Mouse (Mus musculus) spleen, adult 2 months (tissue): ENCODE measurements around the gene Wdr59. TPM values are rescaled to one million over a fixed set of nuclear protein-coding genes. Genes with fewer than 3 reads are reported as not detected.

ENCODE experiments used
- DNase-seq, 2 experiments: peaks; one replicate each; pipeline versions ENCODE4 v3.0.0 to v3.0.0-alpha.2; 2012 to 2021; ENCODE audit warnings: low spot score in 2 of 2, low read depth in 1 of 2
- H3K27ac ChIP-seq: fragments of 200-500 bp; 2 replicates; pipeline ENCODE4 v1.5.1; 2012; ENCODE audit warnings: low read length, inconsistent platforms; ENCODE audit not compliant: insufficient read depth
- H3K27me3 ChIP-seq: fragments of 200-500 bp; 2 replicates; pipeline ENCODE4 v1.6.1; 2012; ENCODE audit warnings: mild to moderate bottlenecking, moderate library complexity, low read length, inconsistent platforms; ENCODE audit not compliant: control insufficient read depth, insufficient read depth
- H3K36me3 ChIP-seq: fragments of 200-500 bp; 2 replicates; pipeline ENCODE4 v1.6.1; 2012; ENCODE audit warnings: mild to moderate bottlenecking, low read length, inconsistent platforms; ENCODE audit not compliant: control insufficient read depth, insufficient read depth
- H3K4me1 ChIP-seq: fragments of 200-500 bp; 2 replicates; pipeline ENCODE4 v1.6.1; 2011; ENCODE audit warnings: inconsistent platforms; ENCODE audit not compliant: control insufficient read depth, insufficient read depth, insufficient read length
- H3K4me3 ChIP-seq: fragments of 200-500 bp; 2 replicates; pipeline ENCODE4 v1.5.1; 2011; ENCODE audit warnings: mild to moderate bottlenecking, inconsistent platforms; ENCODE audit not compliant: insufficient read depth, insufficient read length; ENCODE audit errors: extremely low read depth
- CTCF ChIP-seq: fragments of 200-500 bp; IDR thresholded peaks from 2 replicates; pipeline ENCODE4 v1.5.1; 2011; ENCODE audit warnings: mild to moderate bottlenecking, inconsistent platforms; ENCODE audit not compliant: insufficient read depth, insufficient read length, insufficient replicate concordance; ENCODE audit errors: extremely low read depth
- POLR2A ChIP-seq: fragments of 200-500 bp; IDR thresholded peaks from 2 replicates; pipeline ENCODE4 v1.6.1; 2011; ENCODE audit warnings: low read depth, low read length, inconsistent platforms
- WGBS: fragments of 180-500 bp; shearing (Covaris S2); methylation state at CpG from one replicate; pipeline ENCODE4 v1.1.7; 2018; 5-methylcytosine and 5-hydroxymethylcytosine counted together
- polyA plus RNA-seq: library from polyadenylated mRNA; depleted of rRNA; stranded (reverse); fragments of >200 nt; gene quantifications from 2 replicates; pipeline ENCODE4 v1.2.3, GENCODE M21; 2012; rRNA removed

Wdr59 gene
- 4.6 and 5.0 TPM in 2 replicates for polyA plus RNA-seq

DNA sequence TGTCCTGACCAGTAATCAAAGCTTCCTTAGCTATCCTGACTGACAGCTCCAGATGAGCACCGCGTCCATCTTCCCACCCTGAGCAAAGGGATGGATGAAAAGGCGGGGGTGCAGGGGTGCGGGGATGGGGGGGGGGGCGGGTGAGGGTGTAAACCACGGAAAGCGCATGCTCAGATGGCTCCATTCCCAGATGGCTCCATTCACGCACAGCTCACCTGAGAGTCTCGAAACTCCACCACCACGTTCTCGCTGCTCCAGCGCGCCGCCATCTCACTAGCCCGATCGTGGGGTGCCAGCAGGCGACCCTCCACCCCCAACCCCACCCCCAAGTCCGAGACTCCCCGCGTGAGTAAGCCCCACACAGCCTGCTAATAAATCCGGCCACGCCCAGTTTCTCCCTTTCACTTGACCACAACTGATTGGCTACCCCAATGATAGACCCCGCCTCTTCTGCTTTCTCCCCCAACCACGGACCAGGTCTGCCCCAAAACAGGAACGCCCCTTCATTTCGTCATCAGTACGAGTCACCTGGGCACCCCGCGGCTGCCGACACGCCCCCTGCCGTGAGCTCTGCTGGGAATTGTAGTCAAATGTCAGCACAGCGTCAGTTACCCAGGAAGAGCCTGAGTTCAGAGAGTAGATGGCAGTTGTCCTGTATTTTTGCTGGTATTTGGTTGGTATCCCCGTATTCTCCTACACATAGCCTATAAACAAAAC lies at the start of gene Wdr59:
TSS of gene Wdr59 (minus strand) at position 380 of the 717 bp plus-strand sequence.
- H3K4me3 ChIP-seq, result peak within 1 kb of the TSS; percentile 90
- no peaks in the 10 kb centered on the region for H3K36me3 ChIP-seq
- peak; percentile 97 for DNase-seq
- TF ChIP-seq CTCF (no peak), POLR2A (no peak)
- no peaks in the 10 kb centered on the region for H3K27me3 ChIP-seq
- no peak within 1 kb of the TSS for H3K27ac ChIP-seq
- under 1% methylated on average over 34 of the region's 34 CpGs for WGBS
- H3K4me1 ChIP-seq, result peaks cover 2% of the 10 kb centered on the region; the same call in 1 of the 2 replicates

DNA sequence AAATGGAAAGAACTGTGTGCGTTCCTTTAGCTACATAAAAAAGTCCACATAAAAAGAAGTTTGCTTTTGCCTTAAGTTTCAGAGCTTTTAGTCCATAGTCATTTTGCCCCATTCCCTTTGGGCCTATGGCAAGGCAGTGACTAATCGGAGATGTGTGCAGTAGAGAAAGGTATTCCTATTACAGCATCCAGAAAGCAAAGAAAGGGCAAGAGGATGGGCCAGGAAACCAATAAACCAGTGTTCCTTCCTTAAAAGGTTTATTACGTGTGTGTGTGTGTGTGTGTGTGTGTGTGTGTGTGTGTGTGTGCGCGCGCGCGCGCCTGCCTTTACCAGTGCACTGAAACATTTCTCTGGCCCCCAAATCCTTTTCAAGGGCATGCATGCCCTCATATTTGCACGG lies 49.8 kb upstream of the Wdr59 start:
- peaks cover 18% of the 10 kb centered on the region for H3K4me1 ChIP-seq
- no peak for TF ChIP-seq CTCF
- no peak for TF ChIP-seq POLR2A
- no peak for DNase-seq
- H3K36me3 ChIP-seq, result no peaks in the 10 kb centered on the region
- 64% methylated on average over 10 of the region's 10 CpGs for WGBS
- H3K27ac ChIP-seq, result no peak overlapping the region
- H3K4me3 ChIP-seq, result no peak overlapping the region
- no peaks in the 10 kb centered on the region for H3K27me3 ChIP-seq

DNA sequence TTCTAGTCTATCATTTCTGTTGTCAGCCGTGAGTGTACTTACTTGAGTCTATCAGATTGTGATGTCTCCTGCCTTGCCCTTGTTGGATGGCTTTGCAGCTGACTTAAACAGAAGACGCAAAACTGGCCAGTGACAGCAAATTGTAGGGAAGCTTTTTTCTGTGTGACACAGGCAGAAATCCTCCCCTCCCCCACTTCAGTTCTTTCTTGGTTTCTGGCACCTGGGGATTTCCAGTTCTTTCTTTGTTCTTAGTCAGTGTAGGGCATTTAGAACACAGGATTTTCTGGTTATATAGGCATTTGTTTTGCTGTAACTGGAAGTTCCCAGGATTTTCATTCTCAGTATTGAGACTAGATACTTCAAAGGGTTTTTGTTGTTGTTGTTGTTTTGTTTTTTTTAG lies 48.5 kb upstream of the Wdr59 start:
- Histone ChIP-seq H3K36me3 (no peaks in the 10 kb centered on the region), H3K4me3 (no peak overlapping the region), H3K27ac (peak overlapping the region; percentile 14; the same call in 1 of the 2 replicates), H3K4me1 (peaks cover 23% of the 10 kb centered on the region), H3K27me3 (no peaks in the 10 kb centered on the region)
- no peak for DNase-seq
- TF ChIP-seq POLR2A (no peak), CTCF (no peak)
- WGBS, result 44% methylated on average over 2 of the region's 2 CpGs

DNA sequence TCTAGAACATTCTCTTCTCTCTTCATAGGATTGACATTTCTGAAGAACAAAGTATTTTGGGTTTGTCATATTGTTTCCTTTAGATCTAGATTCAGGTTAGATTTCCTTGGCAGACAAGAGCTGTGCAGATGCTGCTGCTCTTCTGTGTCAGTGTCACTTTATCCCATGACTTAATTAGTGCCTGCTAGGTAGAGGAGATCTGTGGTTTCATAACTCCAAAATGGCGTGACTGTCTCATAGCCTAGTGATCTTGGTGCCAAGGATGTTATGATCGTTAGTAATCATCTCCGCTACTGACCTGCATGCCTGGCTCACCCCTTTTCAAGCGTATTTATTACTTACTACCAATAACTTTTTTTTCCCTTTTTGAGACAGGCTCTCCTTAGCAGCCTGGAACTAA lies 48.0 kb upstream of the Wdr59 start:
- WGBS, result 79% methylated on average over 4 of the region's 4 CpGs
- TF ChIP-seq POLR2A, result no peak
- TF ChIP-seq CTCF, result no peak
- H3K36me3 ChIP-seq, result no peaks in the 10 kb centered on the region
- H3K27ac ChIP-seq, result 0 out of 2 replicates have a peak overlapping the region, but pooled peaks have one; percentile 14
- H3K4me3 ChIP-seq, result no peak overlapping the region
- peaks cover 23% of the 10 kb centered on the region for H3K4me1 ChIP-seq
- H3K27me3 ChIP-seq, result no peaks in the 10 kb centered on the region
- no peak for DNase-seq

DNA sequence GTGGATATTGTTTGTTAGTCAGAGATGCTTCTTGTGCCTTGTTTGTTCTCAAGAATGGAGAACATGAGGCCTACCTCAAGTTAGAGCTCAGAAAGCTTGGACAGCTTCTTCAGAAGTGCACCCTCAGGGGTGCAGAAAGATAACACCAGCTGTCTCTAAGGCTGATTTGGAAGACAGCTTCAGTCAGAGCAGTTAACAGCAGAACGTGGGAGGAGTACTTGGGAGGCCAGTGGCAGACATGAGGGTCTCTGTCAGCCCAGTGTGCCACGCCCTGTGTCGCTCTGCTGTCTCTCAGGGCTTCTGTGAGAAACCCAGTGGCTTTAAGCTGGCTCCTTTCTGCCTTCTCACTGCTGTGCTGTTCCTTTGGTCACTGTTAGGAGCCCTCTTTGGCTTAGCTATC lies 46.1 kb upstream of the Wdr59 start:
- Histone ChIP-seq H3K36me3 (no peaks in the 10 kb centered on the region), H3K4me3 (no peak overlapping the region), H3K27ac (no peak overlapping the region), H3K4me1 (peaks cover 20% of the 10 kb centered on the region), H3K27me3 (no peaks in the 10 kb centered on the region)
- 47% methylated on average over 3 of the region's 3 CpGs for WGBS
- no peak for DNase-seq
- TF ChIP-seq CTCF, result no peak

DNA sequence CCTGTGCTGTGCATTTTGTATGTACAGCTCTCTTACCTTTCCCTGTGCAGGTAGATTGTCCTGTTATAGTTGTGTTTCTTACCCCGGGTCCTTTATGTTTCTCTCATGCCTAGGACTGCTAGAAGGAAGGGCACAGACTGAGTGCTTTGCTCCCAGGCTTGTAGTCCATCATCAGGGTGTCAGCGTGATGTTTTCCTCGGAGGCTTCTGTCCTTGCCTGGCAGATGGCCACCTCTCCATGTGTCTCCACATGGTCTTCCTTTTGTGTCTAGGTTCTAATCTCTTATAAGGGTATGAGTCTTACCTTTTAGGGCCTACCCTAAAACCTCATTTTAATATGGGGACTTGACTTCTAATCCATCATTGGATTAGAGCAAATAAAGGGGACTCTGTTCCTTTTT lies 45.7 kb upstream of the Wdr59 start:
- H3K27ac ChIP-seq, result no peak overlapping the region
- no peak for DNase-seq
- WGBS, result 76% methylated on average over 3 of the region's 3 CpGs
- H3K36me3 ChIP-seq, result no peaks in the 10 kb centered on the region
- H3K27me3 ChIP-seq, result no peaks in the 10 kb centered on the region
- TF ChIP-seq CTCF (no peak), POLR2A (no peak)
- peaks cover 20% of the 10 kb centered on the region for H3K4me1 ChIP-seq
- no peak overlapping the region for H3K4me3 ChIP-seq

DNA sequence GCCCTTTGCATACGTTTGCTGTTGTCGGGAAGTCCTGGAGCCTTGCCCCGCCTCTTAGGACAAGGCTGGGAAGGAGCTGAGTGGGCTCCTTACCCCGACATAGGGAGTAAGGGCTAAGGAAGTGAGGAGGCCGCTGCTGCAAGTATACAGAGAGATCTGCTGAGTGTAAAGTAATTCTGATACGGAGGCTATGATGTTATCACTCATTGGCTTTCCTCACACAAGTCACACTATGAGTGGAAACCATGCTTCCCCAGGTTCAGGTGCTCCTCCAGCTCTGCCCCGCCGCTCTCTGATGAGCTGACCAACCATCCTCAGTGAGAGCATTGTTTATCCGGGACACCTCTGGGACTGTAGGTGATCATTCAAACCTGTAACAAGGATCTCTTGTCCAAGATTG lies 44.4 kb upstream of the Wdr59 start:
- 73% methylated on average over 9 of the region's 9 CpGs for WGBS
- Histone ChIP-seq H3K27me3 (no peaks in the 10 kb centered on the region), H3K27ac (peak overlapping the region; percentile 73), H3K4me3 (no peak overlapping the region), H3K4me1 (peaks cover 18% of the 10 kb centered on the region), H3K36me3 (no peaks in the 10 kb centered on the region)
- DNase-seq, result no peak
- TF ChIP-seq CTCF (no peak), POLR2A (no peak)
